Comparison of ENCODE assay signal across 11 mouse cellular contexts in the genomic region with DNA sequence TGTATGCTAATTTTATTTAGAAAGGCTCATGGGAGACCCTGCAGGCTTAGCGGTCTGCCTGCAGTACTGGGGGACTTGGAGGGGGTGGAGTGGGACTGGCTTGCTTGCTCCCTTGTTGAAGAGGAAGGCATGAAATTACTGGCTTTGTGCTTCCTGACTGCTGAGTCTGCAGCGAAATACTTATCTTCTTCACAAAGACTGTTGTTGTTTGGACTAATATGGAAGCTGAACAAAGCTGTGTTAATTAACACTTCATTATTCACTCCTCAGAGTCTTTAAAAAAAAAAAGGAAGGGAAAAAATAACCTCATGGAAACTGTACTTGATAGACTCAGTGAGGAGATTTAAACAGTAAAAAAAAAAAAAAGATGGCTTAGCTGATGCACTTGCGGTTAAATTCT. TPM values are rescaled to one million over a fixed set of nuclear protein-coding genes. Genes with fewer than 3 reads are reported as not detected.
DNase-seq lines count a peak whose midpoint lies in the region; ATAC-seq and TF ChIP-seq lines count a peak whose summit lies in the region.
"Had no signal": no experiment of that assay in that cellular context is flagged by ENCODE, and none has a peak within 500 bp of the region (broad histone marks: within the 10 kb centered on the region; RNA-seq: fewer than 3 reads in every experiment).

No protein-coding gene starts in this region.

- H3K36me3 ChIP-seq in heart, postnatal 0 days (replicated peaks; ENCODE audit: control insufficient read depth, insufficient read depth, low read length) = no peaks in the 10 kb centered on the region
- H3K36me3 ChIP-seq in embryonic facial prominence, embryonic 13.5 days = no peaks in the 10 kb centered on the region
- H3K36me3 ChIP-seq in intestine, postnatal 0 days (ENCODE audit: control insufficient read depth, insufficient read depth) = no peaks in the 10 kb centered on the region

- TF ChIP-seq EP300 in heart, postnatal 0 days (IDR thresholded peaks at IDR 0.05; ENCODE audit: low read depth) = no peak

- H3K4me3 ChIP-seq in heart, postnatal 0 days (ENCODE audit: low read depth, low read length) = no peak overlapping the region
- no peak overlapping the region for H3K4me3 ChIP-seq in embryonic facial prominence, embryonic 13.5 days
- no peak overlapping the region for H3K4me3 ChIP-seq in intestine, postnatal 0 days (ENCODE audit: low read depth, low read length)

- no peak overlapping the region for H3K9ac ChIP-seq in heart, postnatal 0 days (replicated peaks; ENCODE audit: low read depth, low read length)
- no peak overlapping the region for H3K9ac ChIP-seq in embryonic facial prominence, embryonic 13.5 days
- H3K9ac ChIP-seq in intestine, postnatal 0 days (ENCODE audit: low read depth, low read length) = no peak overlapping the region

- WGBS in heart, postnatal 0 days = 54% methylated on average over 3 of the region's 3 CpGs
- WGBS in embryonic facial prominence, embryonic 13.5 days = 45% methylated on average over 3 of the region's 3 CpGs
- WGBS in intestine, postnatal 0 days = 65% methylated on average over 3 of the region's 3 CpGs

- no peak for ATAC-seq in heart, postnatal 0 days (ENCODE audit: insufficient read depth, low read depth)
- ATAC-seq in embryonic facial prominence, embryonic 13.5 days (ENCODE audit: insufficient number of reproducible peaks, insufficient read depth, low FRiP score, low TSS enrichment, low read depth) = no peak
- no peak for ATAC-seq in intestine, postnatal 0 days

- H3K9me3 ChIP-seq in heart, postnatal 0 days (replicated peaks; ENCODE audit: control insufficient read depth, low read length) = no peaks in the 10 kb centered on the region
- H3K9me3 ChIP-seq in embryonic facial prominence, embryonic 13.5 days = no peaks in the 10 kb centered on the region
- no peaks in the 10 kb centered on the region for H3K9me3 ChIP-seq in intestine, postnatal 0 days (ENCODE audit: control insufficient read depth)

- no peaks in the 10 kb centered on the region for H3K27me3 ChIP-seq in heart, postnatal 0 days (ENCODE audit: control insufficient read depth, insufficient read depth, low read length)
- H3K27me3 ChIP-seq in embryonic facial prominence, embryonic 13.5 days = no peaks in the 10 kb centered on the region
- H3K27me3 ChIP-seq in intestine, postnatal 0 days (replicated peaks; ENCODE audit: control insufficient read depth, insufficient read depth, low read length) = no peaks in the 10 kb centered on the region

- H3K4me2 ChIP-seq in heart, postnatal 0 days (ENCODE audit: low read depth, low read length) = peak overlapping the region; percentile 62
- H3K4me2 ChIP-seq in embryonic facial prominence, embryonic 13.5 days = no peak overlapping the region
- H3K4me2 ChIP-seq in intestine, postnatal 0 days (replicated peaks; ENCODE audit: low read depth) = peak overlapping the region; percentile 66; the same call in 1 of the 2 replicates

- H3K4me1 ChIP-seq in heart, postnatal 0 days (ENCODE audit: control insufficient read depth, insufficient read depth) = peaks cover 15% of the 10 kb centered on the region
- H3K4me1 ChIP-seq in embryonic facial prominence, embryonic 13.5 days = peaks cover 34% of the 10 kb centered on the region
- peaks cover 10% of the 10 kb centered on the region; the same call in 1 of the 2 replicates for H3K4me1 ChIP-seq in intestine, postnatal 0 days (replicated peaks; ENCODE audit: control insufficient read depth, insufficient read depth, low read length)

- no peak for TF ChIP-seq CTCF in heart, postnatal 0 days (IDR thresholded peaks at IDR 0.05; ENCODE audit: low read depth)
- no peak for TF ChIP-seq CTCF in intestine, postnatal 0 days (IDR thresholded peaks at IDR 0.05; ENCODE audit: low read depth)

- DNase-seq in heart, postnatal 0 days (ENCODE audit: low spot score) = no peak
- DNase-seq in heart, adult 8-10 months (ENCODE audit: low spot score) = no peak
- peak; percentile 61 for DNase-seq in CD4-positive helper T cell, adult 2 months (ENCODE audit: low read depth, low spot score)
- DNase-seq in urinary bladder, adult 18-20 months (ENCODE audit: low spot score in 2 of 2) = no peak
- DNase-seq in thymus, postnatal 4 days = no peak
- DNase-seq in cerebellum, postnatal 25 days = no peak
- DNase-seq: lung, postnatal 36 days; thymus, adult 2 months had no signal

- H3K27ac ChIP-seq in heart, postnatal 0 days (ENCODE audit: low read depth) = peak overlapping the region; percentile 89
- peak overlapping the region; percentile 57; the same call in 1 of the 2 replicates for H3K27ac ChIP-seq in embryonic facial prominence, embryonic 13.5 days
- H3K27ac ChIP-seq in intestine, postnatal 0 days (ENCODE audit: low read depth, low read length) = no peak overlapping the region

RNA-seq across cellular contexts. Expression of a gene that starts 1.1 kb away (rescaled TPM):
- total RNA-seq in heart, postnatal 0 days (2014; rRNA removed; ENCODE audit: low replicate concordance) = 38.9 and 46.7 TPM in 2 replicates
- polyA plus RNA-seq in heart, postnatal 0 days (2015; fragmentation: Nextera tagmentation; extraction: Ambion mirVana) = 54.1 and 57.9 TPM in 2 replicates
- total RNA-seq in heart, adult 8-10 months (2022) = 10 to 100 TPM; 20.1 to 29.2 (median 22.5) TPM
- polyA plus RNA-seq in embryonic facial prominence, embryonic 13.5 days (2015; fragmentation: Nextera tagmentation; extraction: Ambion mirVana) = 1.1 and 2.1 TPM in 2 replicates
- 3.7 and 4.0 TPM in 2 replicates for polyA plus RNA-seq in intestine, postnatal 0 days (2015; fragmentation: Nextera tagmentation; extraction: Ambion mirVana)
- total RNA-seq: ES-E14 had no signal

Comparison
In these comparisons a context has a peak if more than half of its experiments do, and no peak if none do; other contexts are left out.
1. RNA of a gene that starts 1.1 kb away (polyA plus RNA-seq): 54.1 to 57.9 TPM in heart, postnatal 0 days; 3.7 to 4.0 TPM in intestine, postnatal 0 days and 1.1 to 2.1 TPM in embryonic facial prominence, embryonic 13.5 days; every median in the first group is over 10 times any median in the second.